Mouse (Mus musculus): ENCODE results near the gene Lpp.

Lpp gene

DNA sequence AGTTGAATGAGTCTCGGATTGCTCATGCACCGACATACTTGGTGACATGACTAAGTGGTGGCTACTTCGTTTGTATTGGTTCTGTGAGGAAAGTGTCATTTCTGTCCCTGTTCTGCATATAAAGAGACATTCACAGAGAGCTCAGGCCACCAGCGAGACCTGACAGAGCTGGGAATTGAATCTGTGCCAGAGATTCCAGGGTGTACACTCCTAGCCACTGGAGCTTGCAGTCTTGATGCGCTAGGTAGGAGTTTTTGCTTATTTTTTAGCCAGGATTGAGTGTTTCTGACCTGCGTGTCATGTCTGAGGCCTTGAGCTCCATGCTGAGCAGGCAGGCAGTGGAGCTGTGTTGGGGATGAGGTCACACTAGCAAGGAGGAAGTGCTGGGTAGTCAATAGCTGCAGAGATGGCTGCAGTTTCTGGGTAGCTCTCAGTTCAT is 41.8 kb downstream of the Lpp start:
- DNase-seq (ENCODE audit: low spot score in 2 of 2) = no peak

DNA sequence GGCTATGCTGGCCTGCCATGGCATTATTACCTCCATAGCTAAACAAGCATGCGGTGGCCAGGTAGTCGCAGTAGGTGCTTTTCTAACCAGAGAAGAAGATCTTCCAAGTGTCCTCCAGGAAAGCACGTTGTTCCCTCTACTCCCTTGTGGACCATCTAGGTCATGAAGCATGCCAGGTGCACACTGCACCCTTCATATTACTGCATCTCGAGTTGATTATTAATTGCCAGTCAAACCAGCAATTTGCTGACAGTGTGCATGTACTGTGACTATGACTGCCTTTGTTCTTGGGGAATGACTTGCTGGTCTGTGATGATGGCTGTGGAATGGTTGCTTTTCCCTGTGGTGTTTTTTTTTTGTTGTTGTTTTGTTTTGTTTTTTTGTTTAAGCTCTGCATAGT is 45.1 kb downstream of the Lpp start:
- no peak for DNase-seq (ENCODE audit: low spot score in 2 of 2)

DNA sequence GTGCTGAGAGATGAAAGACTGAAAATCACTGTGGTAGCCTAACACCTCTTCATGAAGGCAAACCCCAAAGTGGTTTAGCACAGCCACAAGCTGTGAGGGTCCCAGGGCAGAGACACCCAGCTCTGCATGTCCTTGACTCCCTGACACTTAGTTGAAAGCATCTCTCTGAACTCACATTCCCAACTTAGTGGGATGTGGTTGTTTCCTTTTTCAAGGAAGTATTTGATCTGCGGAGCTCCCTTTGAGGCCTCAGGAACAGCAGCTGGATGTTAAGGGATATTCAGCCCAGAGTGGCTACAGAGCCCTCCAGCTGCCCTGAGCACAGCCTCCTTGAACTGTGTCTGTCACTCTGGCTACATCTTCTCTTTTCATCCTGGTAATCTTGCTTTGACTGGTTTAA is 48.0 kb downstream of the Lpp start:
- DNase-seq (ENCODE audit: low spot score in 2 of 2) = no peak

- no peak for DNase-seq (ENCODE audit: low spot score in 2 of 2)
Observed at GRCm38 (mm10) chr16:24442500-24443122, 49.3 kb downstream of the Lpp start.

DNA sequence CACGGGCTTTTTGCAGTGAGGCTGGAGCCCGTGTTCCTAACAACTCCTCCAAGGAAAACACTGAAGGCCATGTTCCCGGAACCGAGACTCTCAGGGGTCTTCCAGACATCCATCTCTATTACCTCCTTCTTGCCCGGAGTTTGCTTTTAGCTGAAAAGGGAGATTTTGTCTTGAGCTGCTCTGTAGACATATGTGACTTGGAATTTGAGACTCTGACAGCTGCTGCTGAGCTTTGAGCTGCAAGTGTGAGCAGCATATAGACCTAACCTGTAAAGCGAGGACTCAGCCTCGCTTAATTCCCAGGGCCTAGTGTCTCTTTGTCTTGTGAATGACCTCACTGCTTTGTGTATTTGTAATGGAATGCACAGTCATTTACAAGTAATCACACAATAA is 49.8 kb downstream of the Lpp start:
- DNase-seq (ENCODE audit: low spot score in 2 of 2) = no peak

DNA sequence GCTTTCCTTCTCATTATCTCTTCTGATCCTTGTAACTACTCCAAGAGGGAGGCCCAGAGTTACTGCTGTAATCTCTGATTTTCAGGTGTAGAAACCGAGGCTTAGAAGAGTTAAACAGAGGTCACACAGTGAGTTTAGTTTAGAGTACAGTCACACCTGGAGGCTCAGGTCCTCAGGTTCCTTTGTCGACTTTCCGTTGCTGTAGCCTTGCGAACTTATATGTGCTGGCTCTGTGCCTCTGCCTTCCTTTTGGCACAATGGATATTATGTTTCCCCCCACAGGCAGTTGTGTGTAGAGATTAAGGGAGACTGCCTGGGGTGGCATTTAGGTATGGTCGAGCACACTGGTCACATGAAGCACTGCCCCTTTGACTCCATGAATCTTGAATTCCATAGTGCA is 50.2 kb downstream of the Lpp start:
- no peak for DNase-seq (ENCODE audit: low spot score in 2 of 2)

- DNase-seq (ENCODE audit: low spot score in 2 of 2) = no peak
Observed at GRCm38 (mm10) chr16:24444818-24445217, 51.5 kb downstream of the Lpp start.

DNA sequence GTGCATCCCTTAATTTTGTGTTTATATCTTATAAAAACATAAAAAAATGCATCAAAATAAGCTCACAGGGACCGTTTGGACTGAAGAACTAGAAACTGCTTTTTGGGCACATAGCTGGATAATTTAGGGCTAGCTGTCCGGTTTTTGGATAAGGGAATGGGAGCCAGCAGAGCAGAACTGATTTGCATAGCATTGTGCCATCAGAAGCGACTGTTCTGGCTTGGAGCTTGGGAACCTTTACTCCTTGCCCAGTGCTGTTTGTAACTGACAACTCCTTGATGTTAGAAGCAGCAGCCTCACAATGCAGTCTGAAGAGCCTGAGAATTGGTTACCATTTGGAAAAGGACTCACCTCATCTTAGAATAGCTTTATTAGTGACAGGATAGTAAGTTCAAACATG is 52.2 kb downstream of the Lpp start:
- no peak for DNase-seq (ENCODE audit: low spot score in 2 of 2)

DNA sequence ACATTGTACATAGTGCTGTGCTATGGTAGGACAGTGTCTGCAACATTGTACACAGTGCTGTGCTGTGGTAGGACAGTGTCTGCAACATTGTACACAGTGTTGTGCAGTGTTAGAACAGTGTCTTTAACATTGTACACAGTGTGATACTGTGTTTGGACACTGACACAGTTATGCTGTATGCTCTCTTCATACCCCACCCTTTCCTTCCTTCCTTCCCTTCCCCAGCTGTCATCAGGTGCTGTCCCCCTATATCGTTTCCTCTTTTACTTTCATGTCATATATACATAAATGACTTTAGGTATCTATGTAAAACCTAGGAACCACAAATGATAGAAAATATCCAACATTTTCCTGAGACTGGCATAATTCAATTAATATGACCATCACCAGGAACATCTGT is 53.1 kb downstream of the Lpp start:
- DNase-seq (ENCODE audit: low spot score in 2 of 2) = no peak

GRCm38 (mm10) chr16:24447666-24448492 is 54.6 kb downstream of the Lpp start:
- no peak for DNase-seq (ENCODE audit: low spot score in 2 of 2)

DNA sequence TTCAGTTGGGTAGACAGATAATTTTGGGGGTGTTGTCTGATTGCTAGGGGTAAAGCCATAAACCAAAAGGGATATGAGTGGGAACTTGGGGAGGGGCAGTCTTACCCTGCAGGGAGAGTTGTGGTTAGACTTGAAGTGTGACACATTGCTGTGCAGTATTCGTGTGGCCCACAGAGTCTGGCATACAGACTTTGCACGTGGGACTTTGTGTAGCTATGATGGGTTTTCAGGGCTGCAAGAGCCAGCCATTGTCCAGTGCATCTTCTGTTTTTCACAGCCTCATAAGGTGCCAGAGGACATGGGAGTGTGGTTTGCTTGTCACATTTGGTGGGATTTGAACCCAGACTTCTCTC is 55.2 kb downstream of the Lpp start:
- no peak for DNase-seq (ENCODE audit: low spot score in 2 of 2)

GRCm38 (mm10) chr16:24449806-24450205 is 56.5 kb downstream of the Lpp start:
- no peak for DNase-seq (ENCODE audit: low spot score in 2 of 2)

DNA sequence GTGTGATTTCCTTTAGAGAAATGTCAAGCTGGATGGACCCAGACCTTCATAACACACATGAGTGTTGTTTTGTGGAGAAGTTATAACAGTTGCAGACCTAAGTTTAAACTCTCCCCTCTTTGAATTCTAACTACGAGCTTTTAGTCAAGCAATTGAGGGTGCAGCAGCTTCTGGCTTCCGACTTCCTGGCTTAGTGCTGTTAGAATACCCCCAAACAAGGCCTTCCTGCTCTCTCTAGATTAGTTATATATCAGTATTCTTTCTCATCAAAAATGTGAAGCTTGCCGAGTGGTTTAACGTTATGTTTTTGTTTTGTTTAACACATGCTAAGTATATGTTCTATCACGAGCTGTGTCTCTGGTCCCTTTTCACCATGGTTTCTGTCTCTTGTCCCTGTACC is 56.9 kb downstream of the Lpp start:
- DNase-seq (ENCODE audit: low spot score in 2 of 2) = no peak

- no peak for DNase-seq (ENCODE audit: low spot score in 2 of 2)
Observed at GRCm38 (mm10) chr16:24451123-24451522, 57.8 kb downstream of the Lpp start.

DNA sequence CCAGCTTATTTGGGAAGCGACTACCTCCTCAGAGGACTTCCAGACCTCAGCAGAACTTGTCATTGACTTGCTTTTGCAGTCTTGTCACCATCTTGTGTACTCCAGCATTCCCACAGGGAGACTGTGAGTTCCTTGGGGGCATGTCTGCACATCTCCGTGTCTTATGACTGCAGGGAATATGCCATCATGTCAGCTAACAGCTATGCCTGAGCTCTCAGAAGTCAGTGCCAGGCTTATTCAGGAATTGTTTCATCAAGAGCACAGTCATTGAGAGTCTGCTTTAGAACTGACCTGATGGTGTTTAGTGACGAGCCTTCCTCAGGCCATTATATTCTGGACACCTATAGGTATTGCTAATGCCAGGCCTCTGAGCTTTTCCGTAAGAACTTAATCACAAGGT is 60.2 kb downstream of the Lpp start:
- no peak for DNase-seq (ENCODE audit: low spot score in 2 of 2)

- DNase-seq (ENCODE audit: low spot score in 2 of 2) = no peak
Observed at GRCm38 (mm10) chr16:24454493-24454892, 61.2 kb downstream of the Lpp start.

GRCm38 (mm10) chr16:24455361-24455855 is 62.1 kb downstream of the Lpp start:
- no peak for DNase-seq (ENCODE audit: low spot score in 2 of 2)

DNA sequence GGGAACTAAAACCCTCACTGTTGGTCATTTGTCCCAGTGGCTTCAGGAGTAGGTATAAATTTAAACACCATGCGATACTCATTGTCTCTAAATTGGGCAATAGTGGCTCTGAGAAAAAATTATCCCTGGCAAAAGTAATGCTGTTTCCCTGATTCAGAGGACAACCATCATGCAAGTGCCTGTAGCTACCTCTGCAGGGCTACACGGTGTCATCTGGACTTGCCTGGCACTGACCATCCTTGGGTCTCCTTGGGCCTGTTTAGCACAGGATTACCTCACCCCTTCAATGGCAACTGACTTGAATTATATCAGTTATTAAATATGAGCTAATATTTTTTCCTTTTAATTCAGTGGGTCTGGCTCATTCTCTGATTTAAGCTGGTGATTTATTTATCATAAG is 70.5 kb downstream of the Lpp start:
- DNase-seq (ENCODE audit: low spot score in 2 of 2) = no peak

GRCm38 (mm10) chr16:24464436-24464835 is 71.1 kb downstream of the Lpp start:
- DNase-seq (ENCODE audit: low spot score in 2 of 2) = no peak

DNA sequence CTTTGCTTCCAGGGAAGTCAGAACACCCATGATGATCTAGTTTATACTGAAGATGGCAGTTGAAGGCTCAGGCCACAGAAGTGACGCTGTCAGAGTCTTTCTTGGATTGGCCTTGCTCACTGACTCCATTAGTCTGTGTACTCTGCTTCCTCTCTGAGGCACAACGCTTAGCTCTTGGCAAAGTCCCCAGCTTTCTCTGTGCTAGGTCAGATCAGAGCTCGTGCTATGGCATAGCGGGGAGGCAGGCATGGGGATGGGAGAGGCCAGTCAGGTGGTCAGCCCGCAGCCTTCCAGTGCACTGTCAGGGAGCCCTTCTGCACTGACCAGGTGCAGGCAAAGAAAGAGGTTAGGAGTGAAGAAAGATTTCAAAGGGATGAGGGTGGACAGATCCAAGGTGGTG is 72.3 kb downstream of the Lpp start:
- DNase-seq (ENCODE audit: low spot score in 2 of 2) = no peak

- no peak for DNase-seq (ENCODE audit: low spot score in 2 of 2)
Observed at GRCm38 (mm10) chr16:24467544-24468290, 74.4 kb downstream of the Lpp start.

GRCm38 (mm10) chr16:24469313-24469712 is 76.0 kb downstream of the Lpp start:
- DNase-seq (ENCODE audit: low spot score in 2 of 2) = no peak

DNA sequence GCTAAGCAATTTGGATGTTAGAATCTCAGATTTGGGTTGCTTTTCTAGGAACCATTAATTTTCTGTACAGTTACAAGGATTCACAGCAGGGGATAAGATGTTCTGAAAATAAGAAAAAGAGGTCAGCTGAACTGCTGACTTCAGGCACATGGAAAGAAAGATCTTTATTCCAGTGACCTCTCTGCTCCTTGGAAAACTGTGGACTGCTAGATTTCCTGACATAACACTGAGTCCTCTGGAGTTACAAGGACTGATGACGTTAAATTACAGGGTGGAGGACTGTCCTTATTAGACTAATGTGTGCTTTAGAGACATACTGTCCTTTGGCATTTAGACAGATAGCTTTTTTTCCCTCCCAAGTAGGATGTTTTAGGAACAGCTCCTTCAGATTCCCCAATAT is 77.3 kb downstream of the Lpp start:
- no peak for DNase-seq (ENCODE audit: low spot score in 2 of 2)
